Mouse (Mus musculus) heart, postnatal 0 days (tissue): ENCODE measurements around the gene Ubac1.

Experiments
- CTCF ChIP-seq: IDR thresholded peaks from 2 replicates; pipeline ENCODE4 v1.5.1; 2016; ENCODE audit warnings: antibody characterized with exemption, control low read depth, low read depth
- EP300 ChIP-seq: IDR thresholded peaks from 2 replicates; pipeline ENCODE4 v1.6.1; 2016; ENCODE audit warnings: antibody characterized with exemption, low read depth

DNA sequence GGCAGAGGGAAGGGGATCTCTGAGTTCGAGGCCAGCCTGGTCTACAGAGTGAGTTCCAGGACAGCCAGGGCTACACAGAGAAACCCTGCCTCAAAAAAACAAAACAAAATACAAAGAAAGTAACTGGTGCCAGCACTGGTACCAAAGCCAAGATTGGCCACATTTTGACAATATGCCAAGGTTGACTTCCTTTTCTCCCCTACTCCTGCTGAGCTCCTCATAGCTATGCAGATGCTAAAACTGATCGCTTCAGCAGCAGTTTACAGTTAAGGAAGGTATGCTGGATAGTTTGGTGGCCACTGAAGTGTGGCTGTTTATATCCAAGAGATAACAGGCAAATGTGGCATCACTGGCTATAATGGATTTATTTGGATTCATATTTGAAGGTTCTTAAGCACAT lies 29.3 kb downstream of the Ubac1 start:
- TF ChIP-seq CTCF (no peak), EP300 (no peak)
